Mouse (Mus musculus) activated CD4-positive, CD25-positive, alpha-beta regulatory T cell, adult 4 months (primary cell): ENCODE measurements around the gene Dock11. TPM values are rescaled to one million over a fixed set of nuclear protein-coding genes. Genes with fewer than 3 reads are reported as not detected.

ENCODE experiments used
- ATAC-seq: one replicate; pipeline ENCODE4 v1.8.0; 2017
- polyA plus RNA-seq, 2 experiments: library from polyadenylated mRNA; unstranded; fragments of 100-300 nt; shearing (Covaris generic); gene quantifications; one replicate each; pipeline ENCODE4 v1.2.1; 2017

Gene Dock11
- polyA plus RNA-seq, 2 experiments from 2014 or later, result 39.7 to 43.9 TPM

- no peak for ATAC-seq
Observed at GRCm38 (mm10) chrX:35951945-35952344, 63.3 kb downstream of the Dock11 start.

- no peak for ATAC-seq
Observed at GRCm38 (mm10) chrX:35952521-35953095, 64.0 kb downstream of the Dock11 start.

- no peak for ATAC-seq
Observed at GRCm38 (mm10) chrX:35956236-35956635, 67.6 kb downstream of the Dock11 start.

GRCm38 (mm10) chrX:35963087-35963486 lies 74.5 kb downstream of the Dock11 start:
- ATAC-seq, result no peak

GRCm38 (mm10) chrX:35969276-35969675 lies 80.6 kb downstream of the Dock11 start:
- no peak for ATAC-seq

- ATAC-seq, result no peak
Observed at GRCm38 (mm10) chrX:35976657-35977056, 88.0 kb downstream of the Dock11 start.

GRCm38 (mm10) chrX:35987981-35988380 lies 99.3 kb downstream of the Dock11 start:
- ATAC-seq, result no peak

- no peak for ATAC-seq
Observed at GRCm38 (mm10) chrX:35990508-35991095, 102.0 kb downstream of the Dock11 start.

- no peak for ATAC-seq
Observed at GRCm38 (mm10) chrX:35994226-35994625, 105.6 kb downstream of the Dock11 start.

GRCm38 (mm10) chrX:35997004-35997403 lies 108.4 kb downstream of the Dock11 start:
- no peak for ATAC-seq

- no peak for ATAC-seq
Observed at GRCm38 (mm10) chrX:35997793-35998419, 109.3 kb downstream of the Dock11 start.

- ATAC-seq, result no peak
Observed at GRCm38 (mm10) chrX:36025651-36026050, 137.0 kb downstream of the Dock11 start.

- ATAC-seq, result no peak
Observed at GRCm38 (mm10) chrX:36031113-36031512, 142.5 kb downstream of the Dock11 start.

GRCm38 (mm10) chrX:36034045-36034444 lies 145.4 kb downstream of the Dock11 start:
- ATAC-seq, result no peak

- ATAC-seq, result no peak
Observed at GRCm38 (mm10) chrX:36045731-36046130, 157.1 kb downstream of the Dock11 start.

GRCm38 (mm10) chrX:36047451-36047850 lies 158.8 kb downstream of the Dock11 start:
- ATAC-seq, result no peak

- no peak for ATAC-seq
Observed at GRCm38 (mm10) chrX:36050312-36050711, 161.7 kb downstream of the Dock11 start.

GRCm38 (mm10) chrX:36073997-36074396 lies 185.4 kb downstream of the Dock11 start:
- ATAC-seq, result no peak

GRCm38 (mm10) chrX:36077164-36077563 lies 188.5 kb downstream of the Dock11 start:
- no peak for ATAC-seq

- no peak for ATAC-seq
Observed at GRCm38 (mm10) chrX:36082917-36083316, 194.3 kb downstream of the Dock11 start.

GRCm38 (mm10) chrX:36088464-36089256 lies 200.0 kb downstream of the Dock11 start:
- no peak for ATAC-seq

- ATAC-seq, result no peak
Observed at GRCm38 (mm10) chrX:36100883-36101282, 212.3 kb downstream of the Dock11 start.

GRCm38 (mm10) chrX:36101318-36101717 lies 212.7 kb downstream of the Dock11 start:
- ATAC-seq, result no peak
